17 mouse cellular contexts compared by ENCODE assay signal in genomic region chr2:73160772-73161171, GRCm38 (mm10). TPM values are rescaled to one million over a fixed set of nuclear protein-coding genes. Genes with fewer than 3 reads are reported as not detected.
DNase-seq lines count a peak whose midpoint lies in the region; ATAC-seq and TF ChIP-seq lines count a peak whose summit lies in the region.
"Had no signal": no experiment of that assay in that cellular context is flagged by ENCODE, and none has a peak within 500 bp of the region (broad histone marks: within the 10 kb centered on the region; RNA-seq: fewer than 3 reads in every experiment).

No protein-coding gene starts in this region.

- 90% methylated on average over 2 of the region's 2 CpGs for WGBS in cerebellum, adult 2 months

- no peak for TF ChIP-seq CTCF in cerebellum, adult 2 months (IDR thresholded peaks at IDR 0.05; ENCODE audit: borderline replicate concordance, insufficient read depth, low read depth, low read length)

- H3K4me1 ChIP-seq in cerebellum, adult 2 months (ENCODE audit: control insufficient read depth, insufficient read depth, low read length): no peaks in the 10 kb centered on the region

- peak; percentile 9 for DNase-seq in thymus, postnatal 0 days (ENCODE audit: low spot score)
- no peak for DNase-seq in thymus, postnatal 14 days
- no peak for DNase-seq in cerebellum, adult 2 months
- no peak for DNase-seq in kidney, postnatal 25 days
- DNase-seq in urinary bladder, postnatal 14 days (ENCODE audit: low spot score): no peak
- DNase-seq: adrenal gland, adult 8-10 months; cerebellum, adult 18-20 months; kidney, adult 11 months; kidney, postnatal 10 days; layer of hippocampus, adult 9-11 months; liver; retina, postnatal 1 day had no signal

- no peak for TF ChIP-seq POLR2A in cerebellum, adult 2 months (IDR thresholded peaks at IDR 0.05; ENCODE audit: borderline replicate concordance, insufficient read depth, low read length)

- H3K27me3 ChIP-seq in cerebellum, adult 2 months (ENCODE audit: control insufficient read depth, insufficient read depth, low read length): no peaks in the 10 kb centered on the region
- H3K27me3 ChIP-seq: forebrain, embryonic 13.5 days had no signal

- ATAC-seq in activated CD4-positive, CD25-positive, alpha-beta regulatory T cell, adult 4 months: peak; percentile 76
- ATAC-seq in megakaryocyte progenitor cell, adult 5-6 weeks (replicated peaks; ENCODE audit: poor library complexity): peak; percentile 98
- ATAC-seq: forebrain, embryonic 13.5 days; midbrain, embryonic 16.5 days had no signal

- H3K4me3 ChIP-seq in cerebellum, adult 2 months (replicated peaks; ENCODE audit: insufficient read depth, low read depth, low read length): no peak overlapping the region
- H3K4me3 ChIP-seq: forebrain, embryonic 13.5 days had no signal

- H3K27ac ChIP-seq in cerebellum, adult 2 months (ENCODE audit: insufficient read depth, low read length): no peak overlapping the region
- H3K27ac ChIP-seq: forebrain, embryonic 13.5 days; hindbrain, embryonic 14.5 days had no signal

RNA-seq across cellular contexts. Expression of gene Ola1, which starts 58.0 kb away (rescaled TPM):
- polyA plus RNA-seq in thymus, postnatal 0 days (2015; fragmentation: Nextera tagmentation; extraction: Ambion mirVana): 90.4 and 92.0 TPM in 2 replicates
- 100 to 1,000 TPM in 1 of 2 experiments, 10 to 100 TPM in 1; 79.2 to 103 TPM for polyA plus RNA-seq in activated CD4-positive, CD25-positive, alpha-beta regulatory T cell, adult 4 months (2017; shearing (Covaris generic))
- total RNA-seq in megakaryocyte progenitor cell, adult 5-6 weeks (2015): 157 and 170 TPM in 2 replicates
- total RNA-seq in megakaryocyte progenitor cell, adult 5-6 weeks (2017): 152 and 154 TPM in 2 replicates
- polyA plus RNA-seq in cerebellum, adult 2 months (2012; rRNA removed): 59.7 and 61.3 TPM in 2 replicates
